Mouse (Mus musculus) liver, adult 2 months (tissue): ENCODE data around the gene H2al2a.

Experiments used
- CTCF ChIP-seq: fragments of 200-500 bp; IDR thresholded peaks from 2 replicates; pipeline ENCODE4 v1.5.1; 2011; ENCODE audit warnings: low read depth, low read length, control low read depth
- POLR2A ChIP-seq: fragments of 200-500 bp; IDR thresholded peaks from 2 replicates; pipeline ENCODE4 v1.6.1; 2011; ENCODE audit warnings: low read length, control low read depth; ENCODE audit not compliant: insufficient read depth; ENCODE audit errors: extremely low read depth

DNA sequence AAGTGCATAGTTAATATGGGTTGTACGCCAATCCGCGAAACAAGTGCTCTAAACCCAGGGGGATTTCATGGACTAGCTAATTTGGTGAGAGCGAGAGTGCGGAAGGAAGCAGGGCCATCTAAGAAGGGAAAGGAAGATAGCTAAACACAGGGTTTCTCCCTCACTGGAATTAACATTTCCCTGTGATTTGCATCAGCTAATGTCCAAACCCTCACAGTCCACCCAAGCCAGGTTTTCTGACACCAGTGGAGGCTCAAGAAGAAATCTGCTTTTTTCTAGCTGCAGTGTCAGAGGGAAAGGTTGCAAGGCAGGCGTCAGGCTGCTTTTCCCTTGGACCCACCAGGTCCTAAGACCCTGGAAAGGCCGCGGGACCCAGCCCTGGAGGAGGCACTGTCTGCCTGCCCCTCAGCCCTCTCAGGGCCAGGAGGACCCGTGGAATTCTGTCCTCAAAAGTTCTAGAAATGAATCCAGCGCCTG, 42.2 kb upstream of the H2al2a start:
- no peak for TF ChIP-seq CTCF
- no peak for TF ChIP-seq POLR2A
